Mouse (Mus musculus) kidney, postnatal 10 days (tissue): ENCODE results near the gene Fbxl15.
A peak's percentile ranks its signal among the peaks of the same experiment; 100 is the strongest.

ENCODE experiments used
- DNase-seq: peaks from one replicate; pipeline ENCODE4 v3.0.0; 2021; ENCODE audit warnings: mixed read lengths

Fbxl15 gene

DNA sequence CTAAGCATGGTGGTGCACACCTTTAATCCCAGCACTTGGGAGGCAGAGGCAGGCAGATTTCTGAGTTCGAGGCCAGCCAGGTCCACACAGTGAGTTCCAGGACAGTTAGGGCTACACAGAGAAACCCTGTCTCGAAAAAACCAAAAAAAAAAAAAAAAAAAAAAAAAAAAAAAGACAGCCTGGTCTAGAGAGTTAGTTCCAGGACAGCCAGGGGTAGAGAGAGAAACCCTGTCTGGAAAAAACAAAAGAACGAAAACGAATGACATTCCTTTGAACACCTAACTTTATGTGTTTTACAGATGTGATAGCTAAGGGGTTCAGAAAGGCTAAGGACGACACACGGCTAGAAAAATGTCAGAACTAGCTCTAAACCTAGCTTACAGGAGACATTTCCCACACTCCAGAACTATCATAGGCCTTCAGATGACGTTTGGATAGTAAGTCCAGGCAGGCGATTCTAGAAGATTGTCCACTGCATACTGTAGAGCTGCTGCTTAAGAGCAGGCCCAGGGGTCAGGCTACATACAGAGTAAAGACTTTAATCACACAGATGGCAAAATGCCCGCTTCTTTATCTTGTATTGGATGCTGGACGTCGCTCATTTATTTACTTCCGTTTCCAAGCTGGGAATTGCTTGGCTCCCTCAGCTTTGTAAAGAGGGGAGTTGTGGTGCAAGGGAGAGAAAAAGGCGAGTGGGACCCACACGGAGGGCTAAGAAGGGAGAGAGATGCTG, 20.1 kb downstream of the Fbxl15 start:
- no peak for DNase-seq

DNA sequence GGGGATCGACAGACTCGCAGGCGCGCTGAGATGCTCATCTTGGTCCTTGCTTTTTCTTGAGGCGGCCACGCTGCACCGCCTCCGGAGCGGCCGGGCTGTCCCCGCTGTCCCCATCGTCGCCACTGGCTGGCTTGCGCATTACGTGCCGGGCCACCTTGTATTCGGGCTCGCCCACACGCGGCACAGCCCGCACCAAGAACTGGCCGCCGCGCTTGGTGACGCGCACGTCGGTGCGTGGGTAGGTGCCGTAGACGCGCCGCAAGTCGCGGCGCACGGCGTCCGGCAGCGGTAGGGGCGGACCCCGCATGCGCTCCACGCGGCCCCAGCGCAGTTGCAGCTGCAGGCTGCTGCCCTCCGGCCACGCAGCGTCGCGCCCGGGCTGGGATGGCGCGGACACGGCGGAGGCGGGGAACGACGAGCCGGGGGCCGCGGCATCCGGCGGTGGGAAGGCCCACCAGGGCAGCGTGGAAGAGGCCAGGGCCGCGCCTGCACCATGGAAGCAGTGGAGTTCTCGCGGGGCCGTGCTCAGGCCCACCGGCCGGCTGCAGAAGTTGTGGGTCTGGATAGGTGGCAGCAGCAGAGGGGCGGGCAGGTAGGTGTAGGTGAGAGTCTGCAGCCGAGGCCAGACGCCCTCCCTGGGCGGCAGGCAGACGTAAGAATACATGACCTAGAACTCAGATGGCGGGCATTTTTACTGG, 20.9 kb downstream of the Fbxl15 start:
- DNase-seq: peak; percentile 86

DNA sequence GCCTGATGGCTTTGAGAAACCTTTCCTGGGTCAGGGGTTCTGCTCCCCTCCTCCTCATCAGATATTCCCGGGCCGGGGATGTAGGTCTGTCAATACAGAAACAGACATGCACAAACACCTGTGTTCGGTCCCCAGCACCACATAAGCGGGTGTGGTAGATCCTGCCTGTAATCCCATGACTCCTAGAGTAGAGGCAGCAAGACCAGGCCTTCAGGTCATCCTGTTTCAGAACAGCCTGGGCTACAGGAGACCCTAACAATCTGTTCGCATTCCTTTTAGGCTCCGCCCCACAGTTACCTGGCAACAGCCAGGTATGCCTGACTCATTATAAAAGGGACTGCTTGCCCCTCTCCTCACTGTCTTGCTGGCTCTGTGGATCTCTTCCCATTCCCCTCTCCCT, 21.6 kb downstream of the Fbxl15 start:
- DNase-seq: no peak

DNA sequence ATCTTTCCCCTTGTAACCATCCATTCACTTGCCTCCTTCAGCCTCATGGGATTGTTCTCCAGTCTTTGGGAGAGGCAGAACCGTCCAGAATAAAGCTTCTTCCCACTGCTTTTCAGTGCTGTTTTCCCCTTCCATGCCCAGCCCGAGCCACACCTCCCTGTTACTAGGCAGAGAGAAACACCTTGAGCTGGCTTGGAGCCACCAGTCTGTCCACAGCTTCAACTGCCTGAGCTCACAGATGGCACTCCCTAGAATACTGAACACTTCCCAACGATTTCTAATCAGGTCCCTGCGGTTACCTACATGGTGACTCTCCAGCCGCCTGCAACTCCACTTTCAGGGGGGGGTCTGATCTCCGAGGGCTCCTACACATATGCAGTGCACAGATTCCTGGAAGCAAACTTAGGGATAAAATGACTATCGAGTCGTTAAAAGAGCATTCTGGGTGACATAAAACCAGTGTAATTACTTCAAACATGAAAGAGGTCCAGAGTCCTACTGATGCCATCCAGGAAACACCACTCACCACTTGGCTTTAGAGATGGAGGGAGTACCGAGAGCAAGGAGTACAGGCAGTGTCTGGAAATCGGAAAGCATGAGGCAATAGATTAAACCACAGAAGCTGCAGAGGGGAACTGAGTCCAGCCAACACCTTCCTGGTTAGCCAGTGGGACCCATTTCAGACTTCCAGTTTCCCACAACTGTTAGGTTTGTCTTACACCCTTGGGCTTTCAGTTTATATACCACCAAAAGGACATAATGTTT, 22.4 kb downstream of the Fbxl15 start, which contains the start of gene 2310034G01Rik:
TSS of gene 2310034G01Rik (minus strand) at position 135 of the 765 bp plus-strand sequence.
- peak; percentile 26 for DNase-seq

DNA sequence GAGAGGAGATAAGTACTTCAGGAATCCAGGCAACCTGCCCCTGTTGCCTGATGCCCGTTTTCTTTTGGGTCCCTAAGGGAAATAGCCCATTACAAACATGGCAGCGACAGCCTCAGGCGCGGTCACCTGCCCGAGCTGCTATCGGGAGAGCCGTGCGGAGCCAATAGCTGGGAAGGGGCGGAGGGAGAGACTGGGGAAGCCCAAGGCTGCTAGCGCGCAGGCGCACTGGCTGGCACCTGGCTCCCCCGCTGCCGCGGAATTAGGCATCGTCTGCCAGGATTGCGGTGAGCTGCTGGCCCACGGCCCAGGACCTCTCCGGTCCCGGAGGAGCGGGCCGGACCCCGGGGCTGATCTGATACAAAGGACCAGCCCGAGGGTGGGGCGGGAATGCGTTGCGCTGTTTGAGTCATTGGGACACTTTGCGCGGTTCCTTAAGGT, 28.7 kb downstream of the Fbxl15 start:
- peak; percentile 92 for DNase-seq

DNA sequence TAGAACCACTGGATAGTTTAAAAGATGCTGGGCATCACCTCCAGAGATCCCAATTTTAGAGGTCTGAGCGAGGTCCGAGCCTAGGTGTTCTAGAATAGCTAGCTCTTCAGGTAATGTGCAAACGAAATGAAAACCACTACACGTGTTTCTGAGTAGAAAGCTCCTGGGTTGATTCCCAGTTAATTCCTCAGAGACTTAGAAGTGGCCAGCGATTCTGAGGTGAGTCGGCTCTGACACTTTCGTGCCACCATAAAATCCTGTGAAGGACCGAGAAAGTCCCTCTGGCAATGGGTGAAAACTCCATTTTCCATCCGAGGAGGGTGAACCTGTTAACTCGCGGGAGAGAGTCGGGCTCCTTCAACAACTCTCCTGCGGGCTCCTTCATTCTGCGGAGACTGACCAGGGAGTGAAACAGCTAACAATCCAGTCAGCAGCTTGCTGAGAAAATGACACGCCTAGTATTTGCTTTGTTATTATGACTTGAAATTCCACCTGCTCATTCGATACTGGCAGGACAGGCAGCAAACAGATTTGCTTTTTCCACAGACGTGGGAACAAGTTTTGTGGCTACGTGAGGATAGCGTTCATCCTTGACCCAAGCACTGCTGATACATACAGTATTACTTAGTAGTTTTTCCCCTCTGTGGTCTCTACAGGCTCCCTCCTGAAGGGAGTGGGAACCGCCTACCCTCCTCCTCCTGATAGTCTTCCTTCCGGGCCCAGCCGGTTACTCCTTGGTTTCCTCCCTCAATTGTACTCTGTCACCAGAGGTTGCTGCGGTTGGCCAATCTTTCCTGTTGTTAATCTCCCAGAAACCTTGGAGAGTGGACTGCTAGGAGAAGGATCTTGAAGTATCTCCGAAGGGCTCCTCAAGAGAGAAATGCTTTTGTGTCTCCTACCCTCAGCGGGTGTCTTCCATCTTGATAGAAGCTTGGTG, 29.6 kb downstream of the Fbxl15 start:
- peak; percentile 49 for DNase-seq

DNA sequence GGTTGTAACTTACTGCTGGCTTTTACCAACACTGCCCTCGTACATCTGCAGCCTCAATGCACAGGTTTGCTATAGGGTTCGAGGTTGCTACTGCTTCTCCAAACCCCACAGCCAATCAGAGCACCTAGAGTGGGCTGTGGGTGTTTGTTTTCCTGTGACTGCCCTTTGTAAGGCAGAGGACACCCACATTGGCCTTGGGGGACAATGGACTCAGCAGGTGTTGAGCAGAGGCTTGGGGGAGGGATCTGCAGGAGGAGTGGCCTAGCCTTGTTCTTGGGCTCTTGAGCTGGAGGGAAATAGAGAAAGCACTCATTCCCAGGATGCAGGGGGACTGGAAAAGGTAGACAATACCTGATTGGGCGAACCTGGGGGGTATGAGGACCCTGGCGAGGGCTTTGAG, 30.4 kb downstream of the Fbxl15 start:
- DNase-seq: no peak

DNA sequence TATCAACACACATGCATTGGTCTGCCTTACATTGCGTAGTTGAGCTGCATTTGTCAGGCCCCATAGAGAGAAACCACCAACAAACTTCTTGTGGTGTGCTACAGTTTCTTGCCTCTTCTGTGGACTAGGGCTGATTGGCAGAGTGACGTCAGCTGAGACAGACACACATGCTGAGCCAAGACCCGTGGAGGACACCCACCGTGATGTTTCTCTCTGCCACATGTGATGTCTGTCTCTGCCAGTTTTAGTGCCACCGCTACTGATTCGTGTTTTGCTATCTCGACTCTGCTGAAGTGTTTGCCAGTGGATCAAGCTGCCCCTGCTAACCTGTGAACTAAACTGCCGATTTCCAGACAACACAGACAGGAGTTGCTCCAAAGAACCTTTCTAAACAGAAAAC, 34.1 kb downstream of the Fbxl15 start:
- no peak for DNase-seq

DNA sequence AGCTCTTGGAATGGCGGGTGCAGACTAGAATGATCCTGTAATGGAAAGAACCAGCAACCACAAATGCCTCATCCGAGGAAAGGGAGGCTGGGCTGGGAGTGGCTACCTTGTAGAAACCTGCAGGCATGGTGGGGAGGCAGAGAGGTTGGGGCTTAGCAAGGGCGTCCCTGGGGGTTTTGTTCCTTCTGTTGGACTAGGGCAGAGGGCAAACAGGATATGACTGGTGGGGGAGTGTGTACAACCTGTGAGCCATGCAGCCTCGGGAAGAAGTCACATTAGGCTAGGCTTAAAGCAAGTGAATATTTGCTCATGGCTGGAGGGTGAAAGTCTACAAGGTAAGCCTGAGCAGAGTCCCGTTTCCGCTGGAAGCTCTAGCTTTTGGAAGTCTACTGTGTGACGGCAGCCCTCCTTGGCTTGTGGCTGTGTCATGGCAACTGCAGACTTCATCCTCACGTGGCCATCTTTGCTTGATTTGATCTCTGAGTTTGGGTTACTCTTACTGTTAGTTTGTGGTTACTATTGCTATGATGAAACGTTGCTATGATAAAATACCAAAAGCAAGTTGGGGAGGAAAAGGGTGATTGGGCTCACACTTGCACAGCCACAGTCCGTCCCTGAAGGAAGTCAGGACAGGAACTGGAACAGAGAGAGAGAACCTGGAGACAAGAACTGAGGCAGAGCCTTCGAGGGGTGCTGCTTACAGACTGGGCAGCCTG, 35.5 kb downstream of the Fbxl15 start:
- DNase-seq: no peak

DNA sequence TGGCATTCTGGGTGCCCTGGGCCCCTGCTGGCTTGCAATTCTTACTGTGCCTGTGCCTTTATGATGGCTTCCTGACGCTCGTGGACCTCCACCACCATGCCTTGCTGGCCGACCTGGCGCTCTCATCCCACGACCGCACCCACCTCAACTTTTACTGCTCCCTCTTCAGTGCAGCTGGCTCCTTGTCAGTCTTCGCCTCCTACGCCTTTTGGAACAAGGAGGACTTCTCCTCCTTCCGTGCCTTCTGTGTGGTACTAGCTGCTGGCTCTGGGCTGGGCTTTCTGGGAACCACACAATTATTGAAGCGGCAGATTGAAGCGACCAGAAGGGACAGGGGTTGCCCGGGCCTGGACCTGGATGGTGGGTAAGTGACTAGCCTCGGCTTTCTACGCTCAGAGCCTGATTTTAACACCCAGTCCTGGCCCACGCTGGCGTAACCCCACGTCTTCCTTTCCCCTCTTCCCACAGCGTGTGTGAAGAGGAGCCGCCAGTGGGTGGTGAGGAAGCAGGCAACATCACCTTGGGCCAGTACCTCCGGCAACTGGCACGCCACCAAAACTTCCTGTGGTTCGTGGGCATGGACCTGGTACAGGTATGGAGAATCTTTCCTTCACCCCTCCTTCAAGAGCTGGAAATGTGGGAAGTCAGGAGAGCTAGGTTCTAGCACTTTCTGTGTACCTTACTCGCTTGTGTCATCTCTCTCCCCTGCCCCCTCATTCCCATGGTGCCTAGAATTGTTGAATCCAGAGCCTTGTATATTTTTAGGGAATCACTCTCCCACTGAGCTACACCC, 40.0 kb downstream of the Fbxl15 start:
- no peak for DNase-seq

DNA sequence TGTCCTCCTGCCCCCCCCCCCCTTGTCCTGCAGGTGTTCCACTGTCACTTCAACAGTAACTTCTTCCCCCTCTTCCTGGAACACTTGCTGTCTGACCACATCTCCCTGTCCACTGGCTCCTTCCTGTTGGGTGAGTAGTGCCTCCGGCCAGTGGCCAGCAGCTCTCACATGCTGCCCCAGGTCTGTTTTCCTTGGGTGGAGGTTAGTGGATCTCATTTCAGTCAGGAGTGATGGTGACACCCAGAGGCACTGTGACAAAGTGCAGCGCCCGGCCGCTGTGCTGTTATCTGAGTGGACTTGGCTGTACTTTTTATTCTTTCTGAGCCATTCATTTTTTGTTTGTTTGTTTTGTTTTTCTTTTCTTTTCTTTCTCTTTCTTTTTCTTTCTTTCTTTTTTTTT, 41.2 kb downstream of the Fbxl15 start:
- peak; percentile 80 for DNase-seq

DNA sequence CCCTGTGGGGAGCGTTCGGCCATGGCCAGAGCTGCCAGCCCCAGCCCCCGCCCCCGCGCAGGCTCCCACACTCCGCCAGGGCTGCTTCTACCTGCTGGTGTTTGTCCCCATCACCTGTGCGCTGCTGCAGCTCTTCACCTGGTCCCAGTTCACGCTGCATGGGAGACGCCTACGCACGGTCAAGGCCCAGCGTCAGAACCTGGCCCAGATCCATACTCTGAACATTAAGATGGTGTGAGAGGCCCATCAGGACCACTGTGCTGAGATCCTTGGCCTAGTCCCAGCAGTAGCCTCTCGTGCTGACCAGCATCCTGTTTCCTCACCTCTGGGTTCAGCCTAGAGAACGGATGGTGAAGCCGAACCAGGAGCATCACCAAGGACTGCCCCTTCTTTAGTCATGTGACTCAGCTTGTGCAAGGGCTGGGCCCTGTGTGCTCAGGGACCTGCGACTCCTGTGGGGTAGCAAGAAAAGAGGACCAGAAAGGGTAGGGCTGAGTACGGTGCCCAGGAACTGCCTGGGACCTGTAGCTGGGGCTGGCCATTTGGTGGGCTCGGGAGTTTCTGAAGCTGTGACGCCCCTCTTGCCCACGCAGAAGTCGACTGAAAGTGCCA, 46.6 kb downstream of the Fbxl15 start:
- no peak for DNase-seq

DNA sequence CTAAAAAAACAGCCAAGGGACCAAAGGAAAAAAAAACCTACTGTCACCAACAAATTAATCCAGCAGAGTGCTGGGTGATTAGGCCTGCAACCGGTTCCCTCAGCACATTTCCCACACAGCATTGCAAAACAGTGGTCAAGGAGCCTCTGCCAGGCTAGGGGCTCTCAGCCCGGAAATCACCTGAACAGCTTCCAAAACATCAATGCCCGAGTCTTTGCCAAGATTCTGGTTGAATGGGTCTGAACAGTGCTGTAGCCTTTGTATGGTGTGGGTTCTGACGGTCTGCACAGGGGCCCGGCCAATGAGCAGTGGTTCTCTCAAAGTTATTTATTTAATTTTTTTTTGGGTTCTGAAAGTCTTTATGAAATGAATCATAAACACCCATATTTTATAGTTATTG, 47.5 kb downstream of the Fbxl15 start:
- DNase-seq: no peak

DNA sequence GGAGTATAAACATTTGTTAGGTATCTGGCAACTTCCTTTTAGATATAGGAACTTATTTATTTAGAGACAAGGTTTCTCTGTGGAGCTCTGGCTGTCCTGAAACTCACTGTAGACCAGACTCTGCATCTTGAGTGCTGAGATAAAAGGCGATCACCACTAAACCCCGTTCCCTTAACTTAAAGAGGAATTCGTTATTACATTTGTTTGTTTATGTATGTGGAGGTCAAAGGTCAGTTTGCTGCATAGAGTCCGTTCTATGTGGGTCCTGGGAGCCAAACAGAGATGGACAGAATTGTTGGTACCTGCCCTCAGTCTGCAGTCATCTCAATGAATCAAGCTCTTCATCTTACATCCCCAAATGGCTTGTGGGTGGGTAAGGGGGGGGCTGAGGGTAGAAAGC, 47.9 kb downstream of the Fbxl15 start:
- no peak for DNase-seq
